Mouse (Mus musculus) liver, embryonic 14.5 days (tissue): ENCODE data around the gene Ace3.

Experiments
- CTCF ChIP-seq: IDR thresholded peaks from 2 replicates; pipeline ENCODE4 v1.5.1; 2016; ENCODE audit warnings: antibody characterized with exemption, low read depth, control low read depth
- EP300 ChIP-seq: IDR thresholded peaks from 2 replicates; pipeline ENCODE4 v1.6.1; 2016; ENCODE audit warnings: antibody characterized with exemption, low read depth

- TF ChIP-seq EP300 (no peak), CTCF (no peak)
Measured at GRCm38 (mm10) chr11:106000062-106000461, 5.6 kb downstream of the Ace3 start.
